Mouse (Mus musculus) heart, postnatal 0 days (tissue): Measurements from ENCODE around the gene D1Ertd622e.

ENCODE experiments used
- CTCF ChIP-seq: IDR thresholded peaks from 2 replicates; pipeline ENCODE4 v1.5.1; 2016; ENCODE audit warnings: antibody characterized with exemption, control low read depth, low read depth
- EP300 ChIP-seq: IDR thresholded peaks from 2 replicates; pipeline ENCODE4 v1.6.1; 2016; ENCODE audit warnings: antibody characterized with exemption, low read depth

- TF ChIP-seq CTCF (no peak), EP300 (no peak)
These were observed 78.8 kb downstream of the D1Ertd622e start for GRCm38 (mm10) chr1:97583085-97583484.
